Mouse (Mus musculus) heart, postnatal 0 days (tissue): ENCODE results near the gene Brs3. TPM values are rescaled to one million over a fixed set of nuclear protein-coding genes. Genes with fewer than 3 reads are reported as not detected.

Experiments used
- ATAC-seq: fragments of 200-750 bp; cut with Nextera tagmentation; 2 replicates; pipeline ENCODE4 v1.8.0; 2017; ENCODE audit warnings: low read depth, moderate number of reproducible peaks, moderate library complexity; ENCODE audit not compliant: insufficient read depth
- DNase-seq: peaks from one replicate; pipeline ENCODE4 v3.0.0-alpha.2; 2016; ENCODE audit warnings: low spot score
- H3K27ac ChIP-seq: fragments of 300-500 bp; sonication (generic); 2 replicates; pipeline ENCODE4 v1.5.1; 2014; ENCODE audit warnings: low read depth, mild to moderate bottlenecking
- H3K27me3 ChIP-seq: fragments of 300-500 bp; sonication (generic); 2 replicates; pipeline ENCODE4 v1.6.1; 2014; ENCODE audit warnings: low read length, mixed read lengths; ENCODE audit not compliant: control insufficient read depth, insufficient read depth
- H3K36me3 ChIP-seq: fragments of 300-500 bp; sonication (generic); replicated peaks from 2 replicates; pipeline ENCODE4 v1.6.1; 2014; ENCODE audit warnings: low read length, mixed read lengths; ENCODE audit not compliant: control insufficient read depth, insufficient read depth
- H3K4me1 ChIP-seq: fragments of 300-500 bp; sonication (generic); 2 replicates; pipeline ENCODE4 v1.6.1; 2014; ENCODE audit warnings: antibody characterized with exemption; ENCODE audit not compliant: control insufficient read depth, insufficient read depth
- H3K4me2 ChIP-seq: fragments of 300-500 bp; sonication (generic); 2 replicates; pipeline ENCODE4 v1.6.1; 2014; ENCODE audit warnings: low read depth, mild to moderate bottlenecking, low read length, moderate library complexity
- H3K4me3 ChIP-seq: fragments of 300-500 bp; sonication (generic); 2 replicates; pipeline ENCODE4 v1.5.1; 2014; ENCODE audit warnings: low read depth, low read length
- H3K9ac ChIP-seq: fragments of 300-500 bp; sonication (generic); replicated peaks from 2 replicates; pipeline ENCODE4 v1.6.1; 2014; ENCODE audit warnings: low read depth, low read length, mixed read lengths
- H3K9me3 ChIP-seq: fragments of 300-500 bp; sonication (generic); replicated peaks from 2 replicates; pipeline ENCODE4 v1.6.1; 2016; ENCODE audit warnings: low read length; ENCODE audit not compliant: control insufficient read depth
- CTCF ChIP-seq: IDR thresholded peaks from 2 replicates; pipeline ENCODE4 v1.5.1; 2016; ENCODE audit warnings: antibody characterized with exemption, control low read depth, low read depth
- EP300 ChIP-seq: IDR thresholded peaks from 2 replicates; pipeline ENCODE4 v1.6.1; 2016; ENCODE audit warnings: antibody characterized with exemption, low read depth
- WGBS: fragments of 180-500 bp; shearing (Covaris S2); extraction: QIAGEN DNeasy Blood & Tissue Kit; methylation state at CpG from one replicate; pipeline ENCODE4 v1.1.7; 2014; 5-methylcytosine and 5-hydroxymethylcytosine counted together
- polyA plus RNA-seq: library from polyadenylated mRNA; unstranded; fragments of >200 nt; fragmentation: Nextera tagmentation; extraction: Ambion mirVana; gene quantifications from 2 replicates; pipeline ENCODE4 v1.2.1, GENCODE M21; 2015
- total RNA-seq: library from RNA; depleted of rRNA; stranded (reverse); fragments of >200 nt; gene quantifications from 2 replicates; pipeline ENCODE4 v1.2.3, GENCODE M21; 2014; ENCODE audit warnings: low replicate concordance; rRNA removed

The Brs3 gene
- total and polyA plus RNA-seq, 2 experiments from 2014 or later, result not detected

DNA sequence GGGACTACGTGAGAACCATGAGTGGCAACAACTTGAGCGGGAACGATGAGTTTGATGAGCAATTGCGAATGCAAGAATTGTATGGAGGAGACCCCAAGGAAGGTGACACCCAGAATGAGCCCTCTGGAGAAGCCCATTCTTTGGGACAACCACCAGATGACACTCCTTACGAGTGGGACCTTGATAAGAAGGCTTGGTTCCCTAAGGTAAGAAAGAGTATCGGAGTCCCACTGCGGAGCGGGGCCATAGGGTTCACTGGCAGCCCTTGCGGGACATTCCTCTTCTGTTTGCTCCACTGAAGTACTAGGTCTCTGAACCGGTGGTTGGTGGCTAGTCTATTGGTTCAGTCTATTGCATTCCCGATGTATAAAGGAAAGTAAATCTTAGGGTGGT lies 11.1 kb downstream of the Brs3 start:
- no peak for TF ChIP-seq EP300
- no peak for TF ChIP-seq CTCF
- WGBS, result 23% methylated on average over 11 of the region's 11 CpGs
- Histone ChIP-seq H3K27me3 (no peaks in the 10 kb centered on the region), H3K9ac (peak overlapping the region; percentile 62), H3K27ac (peak overlapping the region; percentile 93; the same call in 1 of the 2 replicates), H3K36me3 (peaks cover 22% of the 10 kb centered on the region), H3K9me3 (no peaks in the 10 kb centered on the region), H3K4me1 (no peaks in the 10 kb centered on the region), H3K4me3 (peak overlapping the region; percentile 70), H3K4me2 (peak overlapping the region; percentile 69)
- ATAC-seq, result no peak
- no peak for DNase-seq

DNA sequence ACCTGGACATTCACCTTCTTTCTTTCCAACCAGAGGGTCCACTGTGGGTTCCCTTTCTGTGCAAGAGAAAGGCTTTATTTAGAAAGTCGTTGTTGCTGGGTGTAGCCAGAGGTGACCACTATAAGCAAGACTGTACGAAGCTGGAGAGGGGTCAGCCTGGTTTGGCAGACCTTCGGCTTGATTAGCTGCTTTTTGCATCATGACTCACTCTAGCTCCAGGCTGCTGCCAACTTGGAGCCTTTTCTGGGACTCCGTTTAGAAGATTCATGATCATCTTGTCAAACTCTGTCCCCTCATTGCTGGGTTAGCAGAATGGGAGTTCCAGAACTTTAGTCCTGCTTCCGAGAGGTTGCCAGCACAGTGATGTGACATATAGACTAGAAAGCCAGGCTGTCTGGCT lies 38.6 kb downstream of the Brs3 start:
- ATAC-seq, result no peak
- no peaks in the 10 kb centered on the region for H3K27me3 ChIP-seq

DNA sequence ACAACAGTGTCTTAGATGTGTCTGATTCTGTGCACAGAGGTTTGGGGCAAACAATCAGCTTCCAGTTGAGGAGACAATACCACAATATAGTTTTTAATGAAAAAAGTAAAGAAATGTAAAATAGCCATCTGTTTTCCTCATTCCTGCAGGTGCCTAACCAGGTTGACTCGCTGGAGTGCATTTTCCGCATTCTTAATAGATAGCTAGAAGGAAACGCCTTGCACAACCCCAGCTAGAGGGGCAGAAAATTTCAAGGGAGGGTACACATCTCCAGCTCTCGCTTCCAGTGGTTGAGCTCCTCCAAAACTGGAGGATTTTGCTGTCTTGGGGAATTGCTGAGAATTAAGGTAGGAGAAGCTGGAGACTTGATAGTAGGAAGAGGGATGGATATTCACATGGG lies 44.9 kb downstream of the Brs3 start, which contains the start of gene Vgll1:
Gene Vgll1 (plus strand): TSS at position 301 of the 400 bp plus-strand sequence.
- H3K27ac ChIP-seq, result no peak within 1 kb of the TSS
- WGBS, result 70% methylated on average over 4 of the region's 4 CpGs
- DNase-seq (no peak), ATAC-seq (no peak)
- H3K4me1 ChIP-seq, result no peaks in the 10 kb centered on the region
- H3K27me3 ChIP-seq, result no peaks in the 10 kb centered on the region
- H3K36me3 ChIP-seq, result no peaks in the 10 kb centered on the region
- H3K9me3 ChIP-seq, result no peaks in the 10 kb centered on the region
- no peak within 1 kb of the TSS for H3K4me3 ChIP-seq
- TF ChIP-seq EP300 (no peak), CTCF (no peak)
- H3K9ac ChIP-seq, result no peak within 1 kb of the TSS
- no peak within 1 kb of the TSS for H3K4me2 ChIP-seq

More for the DNA sequence above, 38.6 kb downstream of the Brs3 start:
- no peaks in the 10 kb centered on the region for H3K4me1 ChIP-seq
- no peaks in the 10 kb centered on the region for H3K9me3 ChIP-seq
- WGBS, result 45% methylated on average over 5 of the region's 5 CpGs
- no peak overlapping the region for H3K4me2 ChIP-seq
- TF ChIP-seq EP300 (no peak), CTCF (no peak)
- H3K4me3 ChIP-seq, result no peak overlapping the region
- DNase-seq, result no peak
- H3K27ac ChIP-seq, result no peak overlapping the region
- H3K9ac ChIP-seq, result no peak overlapping the region
- no peaks in the 10 kb centered on the region for H3K36me3 ChIP-seq

Other genes with a start within 250 kb of the Brs3 start
- not detected in 2 replicates for gene Map7d3, start 220.7 kb upstream of the Brs3 start, total RNA-seq
- gene Map7d3, start 220.7 kb upstream of the Brs3 start, polyA plus RNA-seq, result 3.0 TPM in 2 replicates
- gene Adgrg4, start 172.9 kb upstream of the Brs3 start, total RNA-seq, result not detected in 2 replicates
- gene Adgrg4, start 172.9 kb upstream of the Brs3 start, polyA plus RNA-seq, result not detected in 2 replicates
- gene Htatsf1, start 10.5 kb downstream of the Brs3 start, total RNA-seq, result 30.4 and 43.7 TPM in 2 replicates
- 60.4 and 61.1 TPM in 2 replicates for gene Htatsf1, start 10.5 kb downstream of the Brs3 start, polyA plus RNA-seq
- gene Vgll1, start 45.0 kb downstream of the Brs3 start, total RNA-seq, result not detected in 2 replicates
- 0.07 TPM in 1 of 2 replicates, not detected in the other for gene Vgll1, start 45.0 kb downstream of the Brs3 start, polyA plus RNA-seq
- gene Cd40lg, start 169.1 kb downstream of the Brs3 start, total RNA-seq, result not detected in 2 replicates
- not detected in 2 replicates for gene Cd40lg, start 169.1 kb downstream of the Brs3 start, polyA plus RNA-seq